Mouse (Mus musculus) kidney, postnatal 4 days (tissue): ENCODE measurements at regions not wholly inside any gene's neighbourhood (a gene's known extent, or its start where the extent isn't known, plus 50 kb on each side); places are given as distances from the start of the nearest gene placed in this dataset.

Experiments
- DNase-seq, 2 experiments: peaks; one replicate each; pipeline ENCODE4 v3.0.0; 2021; ENCODE audit warnings: mixed read lengths in 2 of 2

GRCm38 (mm10) chr6:99810974-99811798 lies 85.0 kb upstream of the Prok2 start:
- DNase-seq = peak; percentile 72 to 77

- no peak for DNase-seq
Measured at GRCm38 (mm10) chr6:99804905-99805245, 78.7 kb upstream of the Prok2 start.

- DNase-seq = peak; percentile 95 to 98
Measured at GRCm38 (mm10) chr6:99803983-99804904, 78.1 kb upstream of the Prok2 start.

- no peak for DNase-seq
Measured at GRCm38 (mm10) chr6:99800919-99801318, 74.7 kb upstream of the Prok2 start.

GRCm38 (mm10) chr6:99800324-99800723 lies 74.1 kb upstream of the Prok2 start:
- DNase-seq = no peak

GRCm38 (mm10) chr6:99796390-99796789 lies 70.2 kb upstream of the Prok2 start:
- DNase-seq = no peak

- DNase-seq = no peak
Measured at GRCm38 (mm10) chr6:99793546-99793945, 67.4 kb upstream of the Prok2 start.

- DNase-seq = no peak
Measured at GRCm38 (mm10) chr6:99792353-99792752, 66.2 kb upstream of the Prok2 start.

GRCm38 (mm10) chr6:99786977-99787376 lies 60.8 kb upstream of the Prok2 start:
- no peak for DNase-seq

- no peak for DNase-seq
Measured at GRCm38 (mm10) chr6:99785212-99785611, 59.0 kb upstream of the Prok2 start.

GRCm38 (mm10) chr6:99784804-99785203 lies 58.6 kb upstream of the Prok2 start:
- no peak for DNase-seq

- no peak for DNase-seq
Measured at GRCm38 (mm10) chr6:99784285-99784684, 58.1 kb upstream of the Prok2 start.

- DNase-seq = peak in 1 of 2 experiments; percentile 37
Measured at GRCm38 (mm10) chr6:99782996-99783395, 56.8 kb upstream of the Prok2 start.
